Mouse (Mus musculus) ES-E14 (cell line): ENCODE data around the gene Scaf11. TPM values are rescaled to one million over a fixed set of nuclear protein-coding genes. Genes with fewer than 3 reads are reported as not detected.

Source experiments
- DNase-seq: peaks from one replicate; pipeline ENCODE4 v3.0.0-alpha.2; 2013; ENCODE audit warnings: low read depth, low spot score
- H3K27ac ChIP-seq: 2 replicates; pipeline ENCODE4 v1.5.1; 2012; ENCODE audit warnings: low read depth, mild to moderate bottlenecking, low read length, moderate library complexity, mixed read lengths; ENCODE audit not compliant: poor library complexity, insufficient read depth, severe bottlenecking
- H3K36me3 ChIP-seq: 2 replicates; pipeline ENCODE4 v1.6.1; 2012; ENCODE audit warnings: mild to moderate bottlenecking, low read length, moderate library complexity, mixed read lengths; ENCODE audit not compliant: control insufficient read depth, poor library complexity, insufficient read depth, severe bottlenecking
- H3K4me1 ChIP-seq, 2 experiments: fragments of 150-350 bp in 1 of 2; sonication (generic) in 1 of 2; 2 replicates each; pipeline ENCODE4 v1.6.1; 2012; ENCODE audit warnings: low read length in 2 of 2, mild to moderate bottlenecking in 1 of 2, mixed read lengths in 1 of 2; ENCODE audit not compliant: control insufficient read depth in 2 of 2, insufficient read depth in 2 of 2, poor library complexity in 1 of 2
- H3K4me3 ChIP-seq, 2 experiments: fragments of 150-350 bp in 1 of 2; sonication (generic) in 1 of 2; 2 replicates each; pipeline ENCODE4 v1.5.1; 2012; ENCODE audit warnings: low read length in 2 of 2, low read depth in 1 of 2, mild to moderate bottlenecking in 1 of 2, mixed read lengths in 1 of 2; ENCODE audit not compliant: insufficient read depth in 1 of 2, poor library complexity in 1 of 2, severe bottlenecking in 1 of 2
- H3K9ac ChIP-seq: 2 replicates; pipeline ENCODE4 v1.6.1; 2012; ENCODE audit warnings: low read depth, mild to moderate bottlenecking, low read length, mixed read lengths; ENCODE audit not compliant: poor library complexity, insufficient read depth, severe bottlenecking
- H3K9me3 ChIP-seq: fragments of 150-350 bp; sonication (generic); 2 replicates; pipeline ENCODE4 v1.6.1; 2012; ENCODE audit warnings: low read depth, mild to moderate bottlenecking, low read length; ENCODE audit not compliant: control insufficient read depth, insufficient read depth
- CHD2 ChIP-seq: IDR thresholded peaks from 2 replicates; pipeline ENCODE4 v1.6.1; 2014; ENCODE audit warnings: mild to moderate bottlenecking, low read depth, low read length, inconsistent platforms
- HCFC1 ChIP-seq: IDR thresholded peaks from 2 replicates; pipeline ENCODE4 v1.6.1; 2012; ENCODE audit warnings: low read length, inconsistent platforms, borderline replicate concordance; ENCODE audit not compliant: insufficient read depth
- MAFK ChIP-seq: IDR thresholded peaks from 2 replicates; pipeline ENCODE4 v1.6.1; 2014; ENCODE audit warnings: mild to moderate bottlenecking, low read depth, low read length, inconsistent platforms; ENCODE audit not compliant: insufficient read depth
- ZC3H11A ChIP-seq: IDR thresholded peaks from 2 replicates; pipeline ENCODE4 v1.6.1; 2012; ENCODE audit warnings: low read depth, mild to moderate bottlenecking, inconsistent platforms, low read length, borderline replicate concordance
- ZNF384 ChIP-seq: IDR thresholded peaks from 2 replicates; pipeline ENCODE4 v1.6.1; 2012; ENCODE audit warnings: low read depth, low read length, inconsistent platforms
- in situ Hi-C, 2 experiments: fragments of 600-800 bp; cut with MboI; formaldehyde crosslinking; loops; one replicate each; pipeline ENCODE4 v1.15.1; 2025; ENCODE audit warnings: low sequenced_read_pairs in 2 of 2, inconsistent platforms in 1 of 2; ENCODE audit not compliant: unreplicated experiment in 2 of 2
- total RNA-seq: library from RNA; depleted of rRNA; stranded (reverse); fragments of 300-350 nt; gene quantifications from 2 replicates; pipeline ENCODE4 v1.2.3, GENCODE M21; 2012; rRNA removed

Scaf11 gene
- total RNA-seq, 1 experiment = 92.7 TPM

- TF ChIP-seq CHD2 (no peak), ZNF384 (no peak)
- no peak overlapping the region for H3K4me3 ChIP-seq
- H3K9ac ChIP-seq = no peak overlapping the region
- in situ Hi-C loops = no loop called here
- H3K4me1 ChIP-seq = peaks cover 0 to 3% of the 10 kb centered on the region in 2 experiments; a peak in 1 of 4 replicates
- no peaks in the 10 kb centered on the region for H3K9me3 ChIP-seq
- H3K27ac ChIP-seq = no peak overlapping the region
- H3K36me3 ChIP-seq = peaks cover 39% of the 10 kb centered on the region
- DNase-seq = no peak
Observed at GRCm38 (mm10) chr15:96373161-96373560, 87.5 kb downstream of the Scaf11 start.

GRCm38 (mm10) chr15:96372628-96373027 is 88.0 kb downstream of the Scaf11 start:
- peaks cover 37% of the 10 kb centered on the region for H3K36me3 ChIP-seq

GRCm38 (mm10) chr15:96371311-96371710 is 89.3 kb downstream of the Scaf11 start:
- TF ChIP-seq ZNF384 (no peak), HCFC1 (no peak), CHD2 (no peak), ZC3H11A (no peak), MAFK (no peak)
- in situ Hi-C loops = no loop called here
- no peak overlapping the region for H3K9ac ChIP-seq
- H3K4me3 ChIP-seq = no peak overlapping the region
- H3K4me1 ChIP-seq = peaks cover 0 to 3% of the 10 kb centered on the region in 2 experiments; a peak in 1 of 4 replicates
- no peak overlapping the region for H3K27ac ChIP-seq
- peaks cover 34% of the 10 kb centered on the region for H3K36me3 ChIP-seq
- DNase-seq = no peak
- no peaks in the 10 kb centered on the region for H3K9me3 ChIP-seq

More at GRCm38 (mm10) chr15:96372628-96373027, 88.0 kb downstream of the Scaf11 start:
- H3K9ac ChIP-seq = no peak overlapping the region
- H3K4me3 ChIP-seq = no peak overlapping the region
- no peaks in the 10 kb centered on the region for H3K9me3 ChIP-seq
- peaks cover 0 to 3% of the 10 kb centered on the region in 2 experiments; a peak in 1 of 4 replicates for H3K4me1 ChIP-seq
- TF ChIP-seq MAFK = no peak
- H3K27ac ChIP-seq = no peak overlapping the region
- in situ Hi-C loops = no loop called here
- DNase-seq = no peak

- Histone ChIP-seq H3K9ac (no peak overlapping the region), H3K4me1 (peaks cover 0 to 3% of the 10 kb centered on the region in 2 experiments; a peak in 1 of 4 replicates), H3K36me3 (peaks cover 41% of the 10 kb centered on the region), H3K4me3 (no peak overlapping the region), H3K9me3 (no peaks in the 10 kb centered on the region), H3K27ac (no peak overlapping the region)
- in situ Hi-C loops = no loop called here
- no peak for DNase-seq
- TF ChIP-seq MAFK (no peak), ZNF384 (no peak), HCFC1 (no peak), ZC3H11A (no peak)
Observed at GRCm38 (mm10) chr15:96366176-96366963, 94.3 kb downstream of the Scaf11 start.

GRCm38 (mm10) chr15:96365351-96365750 is 95.3 kb downstream of the Scaf11 start:
- no peak overlapping the region for H3K4me3 ChIP-seq
- H3K27ac ChIP-seq = no peak overlapping the region
- H3K36me3 ChIP-seq = peaks cover 31% of the 10 kb centered on the region
- no peak for TF ChIP-seq MAFK
- no peak for TF ChIP-seq ZNF384
- TF ChIP-seq HCFC1 = no peak
- no peak for TF ChIP-seq ZC3H11A
- no peak for TF ChIP-seq CHD2
- H3K9me3 ChIP-seq = no peaks in the 10 kb centered on the region
- H3K4me1 ChIP-seq = no peaks in the 10 kb centered on the region
- in situ Hi-C loops = no loop called here
- H3K9ac ChIP-seq = no peak overlapping the region
- no peak for DNase-seq

Other genes starting within 250 kb of the Scaf11 start
- gene Arid2, start 173.3 kb downstream of the Scaf11 start, total RNA-seq = 33.0 and 33.2 TPM in 2 replicates
- 95.6 and 99.8 TPM in 2 replicates for gene Slc38a1, start 182.1 kb upstream of the Scaf11 start, total RNA-seq
- 262 and 326 TPM in 2 replicates for gene Slc38a2, start 238.9 kb upstream of the Scaf11 start, total RNA-seq